Mouse (Mus musculus): Measurements from ENCODE around the gene Foxn3. TPM values are rescaled to one million over a fixed set of nuclear protein-coding genes. Genes with fewer than 3 reads are reported as not detected.

Foxn3 gene
- total RNA-seq, 2 experiments from 2014 or later = 49.9 to 51.2 TPM

- intact Hi-C loops (cut with DNase I) = no loop called here
- no peak for DNase-seq (ENCODE audit: low spot score in 2 of 2)
These were observed 278.2 kb downstream of the Foxn3 start for GRCm38 (mm10) chr12:99285199-99285598.

GRCm38 (mm10) chr12:99284419-99285069, 278.8 kb downstream of the Foxn3 start:
- no peak for DNase-seq (ENCODE audit: low spot score in 2 of 2)
- intact Hi-C loops (cut with DNase I) = no loop called here

- intact Hi-C loops (cut with DNase I) = no loop called here
- DNase-seq (ENCODE audit: low spot score in 2 of 2) = no peak
These were observed 282.6 kb downstream of the Foxn3 start for GRCm38 (mm10) chr12:99280826-99281225.

GRCm38 (mm10) chr12:99280291-99280690, 283.1 kb downstream of the Foxn3 start:
- intact Hi-C loops (cut with DNase I) = no loop called here
- DNase-seq (ENCODE audit: low spot score in 2 of 2) = no peak

GRCm38 (mm10) chr12:99279426-99279825, 284.0 kb downstream of the Foxn3 start:
- intact Hi-C loops (cut with DNase I) = no loop called here
- no peak for DNase-seq (ENCODE audit: low spot score in 2 of 2)

GRCm38 (mm10) chr12:99274589-99274988, 288.8 kb downstream of the Foxn3 start:
- no peak for DNase-seq (ENCODE audit: low spot score in 2 of 2)
- intact Hi-C loops (cut with DNase I) = no loop called here

GRCm38 (mm10) chr12:99269396-99269795, 294.0 kb downstream of the Foxn3 start:
- intact Hi-C loops (cut with DNase I) = no loop called here
- DNase-seq (ENCODE audit: low spot score in 2 of 2) = no peak

GRCm38 (mm10) chr12:99268954-99269353, 294.4 kb downstream of the Foxn3 start:
- intact Hi-C loops (cut with DNase I) = no loop called here
- no peak for DNase-seq (ENCODE audit: low spot score in 2 of 2)

- DNase-seq (ENCODE audit: low spot score in 2 of 2) = no peak
- intact Hi-C loops (cut with DNase I) = no loop called here
These were observed 295.6 kb downstream of the Foxn3 start for GRCm38 (mm10) chr12:99267732-99268131.

- no peak for DNase-seq (ENCODE audit: low spot score in 2 of 2)
- intact Hi-C loops (cut with DNase I) = no loop called here
These were observed 296.9 kb downstream of the Foxn3 start for GRCm38 (mm10) chr12:99266434-99266833.

- DNase-seq (ENCODE audit: low spot score in 2 of 2) = no peak
- intact Hi-C loops (cut with DNase I) = no loop called here
These were observed 297.6 kb downstream of the Foxn3 start for GRCm38 (mm10) chr12:99265777-99266176.

- no peak for DNase-seq (ENCODE audit: low spot score in 2 of 2)
- intact Hi-C loops (cut with DNase I) = no loop called here
These were observed 299.0 kb downstream of the Foxn3 start for GRCm38 (mm10) chr12:99264386-99264785.

GRCm38 (mm10) chr12:99263592-99264335, 299.6 kb downstream of the Foxn3 start:
- no peak for DNase-seq (ENCODE audit: low spot score in 2 of 2)
- intact Hi-C loops (cut with DNase I) = no loop called here

GRCm38 (mm10) chr12:99262840-99263239, 300.5 kb downstream of the Foxn3 start:
- intact Hi-C loops (cut with DNase I) = no loop called here
- no peak for DNase-seq (ENCODE audit: low spot score in 2 of 2)

- DNase-seq (ENCODE audit: low spot score in 2 of 2) = no peak
- intact Hi-C loops (cut with DNase I) = no loop called here
These were observed 301.2 kb downstream of the Foxn3 start for GRCm38 (mm10) chr12:99262066-99262599.

- DNase-seq (ENCODE audit: low spot score in 2 of 2) = no peak
- intact Hi-C loops (cut with DNase I) = no loop called here
These were observed 303.2 kb downstream of the Foxn3 start for GRCm38 (mm10) chr12:99260171-99260570.

GRCm38 (mm10) chr12:99257570-99257969, 305.8 kb downstream of the Foxn3 start:
- intact Hi-C loops (cut with DNase I) = no loop called here
- no peak for DNase-seq (ENCODE audit: low spot score in 2 of 2)

- no peak for DNase-seq (ENCODE audit: low spot score in 2 of 2)
- intact Hi-C loops (cut with DNase I) = no loop called here
These were observed 306.4 kb downstream of the Foxn3 start for GRCm38 (mm10) chr12:99256997-99257396.

GRCm38 (mm10) chr12:99256463-99256862, 306.9 kb downstream of the Foxn3 start:
- intact Hi-C loops (cut with DNase I) = no loop called here
- no peak for DNase-seq (ENCODE audit: low spot score in 2 of 2)

GRCm38 (mm10) chr12:99254436-99254835, 308.9 kb downstream of the Foxn3 start:
- intact Hi-C loops (cut with DNase I) = no loop called here
- DNase-seq (ENCODE audit: low spot score in 2 of 2) = no peak

- intact Hi-C loops (cut with DNase I) = no loop called here
- DNase-seq (ENCODE audit: low spot score in 2 of 2) = no peak
These were observed 309.8 kb downstream of the Foxn3 start for GRCm38 (mm10) chr12:99253562-99253961.

Data from left cerebral cortex, postnatal 36 days (tissue).